Mouse (Mus musculus) heart, postnatal 14 days (tissue): ENCODE results near the gene Stard3. TPM values are rescaled to one million over a fixed set of nuclear protein-coding genes. Genes with fewer than 3 reads are reported as not detected.
"Not testable (repeated sequence)": the region's sequence is repeated elsewhere in the genome, so short reads cannot be mapped to it uniquely, and the experiment has no call there.

ENCODE experiments used
- DNase-seq, 2 experiments: peaks; one replicate each; pipeline ENCODE4 v3.0.0; 2021 to 2022
- intact Hi-C: fragments of 180-260 bp; cut with DNase I; formaldehyde crosslinking; loops from one replicate; pipeline ENCODE4 v1.15.1; 2025
- total RNA-seq, 2 experiments: library from RNA; stranded (reverse); gene quantifications; 2 replicates each; pipeline ENCODE4 v1.2.3; 2021

The Stard3 gene
- total RNA-seq, 2 experiments from 2014 or later = 21.7 to 23.3 TPM

GRCm38 (mm10) chr11:98370588-98370987 lies 12.4 kb downstream of the Stard3 start:
- DNase-seq = no peak
- intact Hi-C loops = no loop called here

GRCm38 (mm10) chr11:98371556-98372240 lies 13.5 kb downstream of the Stard3 start:
- intact Hi-C loops = loop anchor here (2.0 kb wide), 2 partner anchors 17 to 29 kb away; no protein-coding TSS in a partner anchor
- no peak for DNase-seq

- intact Hi-C loops = loop anchor here (2.0 kb wide), 2 partner anchors 16 to 30 kb away; no protein-coding TSS in a partner anchor
Observed at GRCm38 (mm10) chr11:98372406-98372805, 14.2 kb downstream of the Stard3 start.

GRCm38 (mm10) chr11:98373244-98373643 lies 15.1 kb downstream of the Stard3 start:
- intact Hi-C loops = loop anchor here (2.0 kb wide), 2 partner anchors 16 to 30 kb away; no protein-coding TSS in a partner anchor
- no peak for DNase-seq

More at GRCm38 (mm10) chr11:98372406-98372805, 14.2 kb downstream of the Stard3 start:
- DNase-seq = peak; percentile 63 to 83

- DNase-seq = peak; percentile 47 to 68
- intact Hi-C loops = no loop called here
Observed at GRCm38 (mm10) chr11:98374266-98374665, 16.1 kb downstream of the Stard3 start.

- DNase-seq = no peak
Observed at GRCm38 (mm10) chr11:98376756-98377155, 18.6 kb downstream of the Stard3 start.

GRCm38 (mm10) chr11:98377787-98378186 lies 19.6 kb downstream of the Stard3 start:
- intact Hi-C loops = no loop called here
- peak; percentile 56 to 65 for DNase-seq

More at GRCm38 (mm10) chr11:98376756-98377155, 18.6 kb downstream of the Stard3 start:
- intact Hi-C loops = no loop called here

- intact Hi-C loops = no loop called here
- peak; percentile 40 to 48 for DNase-seq
Observed at GRCm38 (mm10) chr11:98379379-98379778, 21.2 kb downstream of the Stard3 start.

GRCm38 (mm10) chr11:98380106-98380505 lies 21.9 kb downstream of the Stard3 start:
- peak; percentile 45 to 63 for DNase-seq
- intact Hi-C loops = no loop called here

- no peak for DNase-seq
- intact Hi-C loops = no loop called here
Observed at GRCm38 (mm10) chr11:98381651-98382050, 23.5 kb downstream of the Stard3 start.

- intact Hi-C loops, DNase-seq: not testable (repeated sequence)
Observed at GRCm38 (mm10) chr11:98382405-98382804, 24.2 kb downstream of the Stard3 start.

- intact Hi-C loops = no loop called here
- peak; percentile 58 to 63 for DNase-seq
Observed at GRCm38 (mm10) chr11:98383261-98384030, 25.3 kb downstream of the Stard3 start, which contains the start of gene Tcap. Gene Tcap (plus strand): TSS chr11:98383811.

GRCm38 (mm10) chr11:98384216-98384615 lies 26.0 kb downstream of the Stard3 start:
- DNase-seq = no peak
- intact Hi-C loops = no loop called here

GRCm38 (mm10) chr11:98384721-98385637 lies 26.8 kb downstream of the Stard3 start:
- DNase-seq = peak; percentile 36 to 72
- intact Hi-C loops = no loop called here

- intact Hi-C loops = no loop called here
Observed at GRCm38 (mm10) chr11:98385638-98386585, 27.7 kb downstream of the Stard3 start, which contains the start of gene Pnmt. Gene Pnmt (plus strand): TSS chr11:98386450.

GRCm38 (mm10) chr11:98386596-98386995 lies 28.4 kb downstream of the Stard3 start:
- intact Hi-C loops = no loop called here
- no peak for DNase-seq

More at GRCm38 (mm10) chr11:98385638-98386585, 27.7 kb downstream of the Stard3 start, which contains the start of gene Pnmt:
- no peak for DNase-seq

- intact Hi-C loops = no loop called here
- no peak for DNase-seq
Observed at GRCm38 (mm10) chr11:98387056-98387577, 28.9 kb downstream of the Stard3 start.

GRCm38 (mm10) chr11:98388282-98388681 lies 30.1 kb downstream of the Stard3 start:
- intact Hi-C loops = loop anchor here (2.0 kb wide), 1 partner anchor 15 kb away; no protein-coding TSS in a partner anchor

More at GRCm38 (mm10) chr11:98388282-98388681, 30.1 kb downstream of the Stard3 start:
- no peak for DNase-seq
